Mouse (Mus musculus) midbrain, embryonic 10.5 days (tissue): ENCODE results near the gene Bod1. TPM values are rescaled to one million over a fixed set of nuclear protein-coding genes. Genes with fewer than 3 reads are reported as not detected.

Source experiments
- DNase-seq: peaks from one replicate; pipeline ENCODE4 v3.0.0-alpha.2; 2017; ENCODE audit warnings: low spot score
- H3K27ac ChIP-seq: fragments of 300-500 bp; sonication (generic); replicated peaks from 2 replicates; pipeline ENCODE4 v1.5.1; 2016; ENCODE audit warnings: mild to moderate bottlenecking
- H3K27me3 ChIP-seq: fragments of 300-500 bp; sonication (generic); 2 replicates; pipeline ENCODE4 v1.6.1; 2016; ENCODE audit warnings: low read depth, mild to moderate bottlenecking; ENCODE audit not compliant: poor library complexity, severe bottlenecking
- H3K36me3 ChIP-seq: fragments of 300-500 bp; sonication (generic); 2 replicates; pipeline ENCODE4 v1.6.1; 2016; ENCODE audit warnings: mild to moderate bottlenecking, moderate library complexity
- H3K4me1 ChIP-seq: fragments of 300-500 bp; sonication (generic); 2 replicates; pipeline ENCODE4 v1.6.1; 2016
- H3K4me3 ChIP-seq: fragments of 300-500 bp; sonication (generic); 2 replicates; pipeline ENCODE4 v1.5.1; 2016; ENCODE audit warnings: mild to moderate bottlenecking, moderate library complexity
- H3K9me3 ChIP-seq: fragments of 300-500 bp; sonication (generic); replicated peaks from 2 replicates; pipeline ENCODE4 v1.6.1; 2016; ENCODE audit warnings: mild to moderate bottlenecking
- WGBS: fragments of 180-500 bp; shearing (Covaris S2); methylation state at CpG from one replicate; pipeline ENCODE4 v1.1.7; 2016; 5-methylcytosine and 5-hydroxymethylcytosine counted together
- polyA plus RNA-seq: library from polyadenylated mRNA; unstranded; fragments of >200 nt; fragmentation: Nextera tagmentation; extraction: Ambion mirVana; gene quantifications from 2 replicates; pipeline ENCODE4 v1.2.1, GENCODE M21; 2016

Bod1 gene
- polyA plus RNA-seq, 1 experiment from 2014 or later: 123 TPM

GRCm38 (mm10) chr11:31617236-31617635 is 54.4 kb downstream of the Bod1 start:
- H3K36me3 ChIP-seq: no peaks in the 10 kb centered on the region
- no peak overlapping the region for H3K27ac ChIP-seq
- H3K27me3 ChIP-seq: no peaks in the 10 kb centered on the region
- no peak for DNase-seq
- no peak overlapping the region for H3K4me3 ChIP-seq
- 63% methylated on average over 3 of the region's 3 CpGs for WGBS
- H3K9me3 ChIP-seq: no peaks in the 10 kb centered on the region
- H3K4me1 ChIP-seq: peaks cover 7% of the 10 kb centered on the region; the same call in 1 of the 2 replicates

DNA sequence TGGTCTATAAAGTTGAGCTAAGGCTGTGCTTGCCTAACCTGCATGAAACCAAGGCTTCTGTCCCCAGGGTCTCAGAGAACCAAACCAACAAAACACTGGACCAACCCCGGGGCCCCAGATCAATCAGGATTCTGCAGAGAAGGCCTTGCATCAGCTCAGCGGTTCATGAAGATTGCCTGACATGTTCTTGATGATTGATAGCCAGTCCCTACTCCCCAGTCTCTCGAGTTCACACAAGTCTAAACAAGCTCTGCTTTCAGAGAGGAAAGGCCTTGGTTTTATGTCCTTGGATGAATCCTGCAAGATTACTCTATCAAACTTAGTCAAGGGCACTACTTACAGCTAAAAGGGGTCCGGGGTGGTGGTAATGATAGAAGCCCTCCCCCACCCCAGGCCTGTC is 55.0 kb downstream of the Bod1 start:
- Histone ChIP-seq H3K36me3 (no peaks in the 10 kb centered on the region), H3K9me3 (no peaks in the 10 kb centered on the region), H3K27me3 (no peaks in the 10 kb centered on the region), H3K4me1 (peaks cover 7% of the 10 kb centered on the region; the same call in 1 of the 2 replicates), H3K4me3 (no peak overlapping the region), H3K27ac (no peak overlapping the region)
- no peak for DNase-seq
- WGBS: 77% methylated on average over 4 of the region's 4 CpGs

Other genes with a start within 250 kb of the Bod1 start
- 3.5 and 5.6 TPM in 2 replicates for gene Cpeb4, start 200.3 kb upstream of the Bod1 start, polyA plus RNA-seq